Mouse (Mus musculus): Measurements from ENCODE around the gene Kcnj12. TPM values are rescaled to one million over a fixed set of nuclear protein-coding genes. Genes with fewer than 3 reads are reported as not detected.

Kcnj12 gene
- polyA plus RNA-seq, 1 experiment from 2014 or later = 0.61 TPM

- TF ChIP-seq CTCF (IDR thresholded peaks at IDR 0.05) (peak; percentile 58), EP300 (IDR thresholded peaks at IDR 0.05) (no peak)
- Histone ChIP-seq H3K9me3 (ENCODE audit: low read length) (no peaks in the 10 kb centered on the region), H3K27ac (ENCODE audit: low read length) (no peak overlapping the region), H3K9ac (replicated peaks; ENCODE audit: low read depth) (no peak overlapping the region), H3K4me3 (ENCODE audit: low read depth, low read length) (no peak overlapping the region), H3K27me3 (replicated peaks; ENCODE audit: insufficient read depth, low read length) (no peaks in the 10 kb centered on the region), H3K4me2 (replicated peaks; ENCODE audit: low read depth, low read length) (peak overlapping the region; percentile 17; the same call in 1 of the 2 replicates), H3K4me1 (ENCODE audit: insufficient read depth, low read depth, low read length) (peaks cover 9% of the 10 kb centered on the region), H3K36me3 (ENCODE audit: insufficient read depth, low read length) (no peaks in the 10 kb centered on the region)
- 63% methylated on average over 12 of the region's 12 CpGs for WGBS
- peak; percentile 32 for ATAC-seq
- peak; percentile 10 for DNase-seq (ENCODE audit: low spot score)
These were observed 21.0 kb downstream of the Kcnj12 start for GRCm38 (mm10) chr11:61043055-61043992.

- no peaks in the 10 kb centered on the region for H3K36me3 ChIP-seq (ENCODE audit: insufficient read depth, low read length)
- H3K4me2 ChIP-seq (replicated peaks; ENCODE audit: low read depth, low read length) = no peak overlapping the region
- DNase-seq (ENCODE audit: low spot score) (no peak), ATAC-seq (no peak)
- no peaks in the 10 kb centered on the region for H3K27me3 ChIP-seq (replicated peaks; ENCODE audit: insufficient read depth, low read length)
- WGBS = 77% methylated on average over 5 of the region's 5 CpGs
- H3K4me1 ChIP-seq (ENCODE audit: insufficient read depth, low read depth, low read length) = peaks cover 9% of the 10 kb centered on the region
- TF ChIP-seq EP300 (IDR thresholded peaks at IDR 0.05) (no peak), CTCF (IDR thresholded peaks at IDR 0.05) (no peak)
- H3K27ac ChIP-seq (ENCODE audit: low read length) = no peak overlapping the region
- H3K9ac ChIP-seq (replicated peaks; ENCODE audit: low read depth) = no peak overlapping the region
- H3K9me3 ChIP-seq (ENCODE audit: low read length) = no peaks in the 10 kb centered on the region
- no peak overlapping the region for H3K4me3 ChIP-seq (ENCODE audit: low read depth, low read length)
These were observed 22.4 kb downstream of the Kcnj12 start for GRCm38 (mm10) chr11:61044741-61045140.

GRCm38 (mm10) chr11:61047441-61047840 lies 25.1 kb downstream of the Kcnj12 start:
- DNase-seq (ENCODE audit: low spot score) = no peak
- Histone ChIP-seq H3K9ac (replicated peaks; ENCODE audit: low read depth) (no peak overlapping the region), H3K4me3 (ENCODE audit: low read depth, low read length) (no peak overlapping the region), H3K27me3 (replicated peaks; ENCODE audit: insufficient read depth, low read length) (no peaks in the 10 kb centered on the region), H3K4me1 (ENCODE audit: insufficient read depth, low read depth, low read length) (peaks cover 8% of the 10 kb centered on the region), H3K9me3 (ENCODE audit: low read length) (no peaks in the 10 kb centered on the region), H3K36me3 (ENCODE audit: insufficient read depth, low read length) (no peaks in the 10 kb centered on the region), H3K4me2 (replicated peaks; ENCODE audit: low read depth, low read length) (no peak overlapping the region), H3K27ac (ENCODE audit: low read length) (no peak overlapping the region)
- WGBS = 65% methylated on average over 5 of the region's 5 CpGs
- no peak for ATAC-seq
- TF ChIP-seq CTCF (IDR thresholded peaks at IDR 0.05) = no peak
- TF ChIP-seq EP300 (IDR thresholded peaks at IDR 0.05) = no peak

DNA sequence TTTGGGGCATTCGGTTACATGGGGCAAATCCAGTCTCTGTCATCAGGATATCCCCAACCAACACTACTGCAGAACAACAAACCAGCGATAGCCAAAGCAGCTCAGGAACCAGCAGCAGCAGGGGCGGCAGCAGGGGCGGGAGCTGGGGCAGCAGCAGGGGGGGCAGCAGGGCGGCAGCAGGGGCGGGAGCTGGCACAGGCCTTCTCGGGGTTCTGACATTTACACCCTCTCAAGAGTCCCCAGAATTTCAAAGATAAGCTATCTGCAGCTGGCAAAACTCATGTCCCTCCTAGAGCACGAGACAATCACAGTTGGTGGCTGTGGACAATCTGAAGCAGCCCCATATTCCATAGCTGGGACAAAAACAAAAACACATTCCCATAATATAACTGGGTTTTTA lies 28.8 kb downstream of the Kcnj12 start:
- ATAC-seq = no peak

DNA sequence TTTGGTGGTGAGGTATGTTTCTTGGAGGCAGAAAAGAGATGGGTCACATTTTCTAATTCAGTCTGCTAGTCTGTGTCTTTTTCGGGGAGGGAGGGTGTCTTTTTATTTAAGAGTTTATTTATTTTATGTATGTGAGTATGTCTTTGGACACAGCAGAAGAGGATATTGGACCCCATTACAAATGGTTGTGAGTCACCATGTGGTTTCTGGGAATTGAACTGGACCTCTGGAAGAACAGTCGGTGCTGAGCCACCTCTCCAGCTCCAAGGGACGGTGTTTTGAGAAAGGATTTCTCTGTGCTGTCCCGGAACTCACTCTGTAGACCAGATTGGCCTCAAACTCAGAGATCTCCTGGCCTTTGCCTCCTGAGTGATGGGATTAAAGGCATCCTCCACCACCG lies 34.5 kb downstream of the Kcnj12 start:
- H3K9ac ChIP-seq (replicated peaks; ENCODE audit: low read depth) = no peak overlapping the region
- H3K36me3 ChIP-seq (ENCODE audit: insufficient read depth, low read length) = no peaks in the 10 kb centered on the region
- DNase-seq (ENCODE audit: low spot score) (peak; percentile 9), ATAC-seq (peak; percentile 52)
- no peak overlapping the region for H3K27ac ChIP-seq (ENCODE audit: low read length)
- no peak overlapping the region for H3K4me3 ChIP-seq (ENCODE audit: low read depth, low read length)
- no peak overlapping the region for H3K4me2 ChIP-seq (replicated peaks; ENCODE audit: low read depth, low read length)
- WGBS = 51% methylated on average over 5 of the region's 5 CpGs
- H3K9me3 ChIP-seq (ENCODE audit: low read length) = no peaks in the 10 kb centered on the region
- TF ChIP-seq EP300 (IDR thresholded peaks at IDR 0.05) = no peak
- no peak for TF ChIP-seq CTCF (IDR thresholded peaks at IDR 0.05)
- no peaks in the 10 kb centered on the region for H3K4me1 ChIP-seq (ENCODE audit: insufficient read depth, low read depth, low read length)
- H3K27me3 ChIP-seq (replicated peaks; ENCODE audit: insufficient read depth, low read length) = no peaks in the 10 kb centered on the region

More for the DNA sequence above, 28.8 kb downstream of the Kcnj12 start:
- no peaks in the 10 kb centered on the region for H3K27me3 ChIP-seq (replicated peaks; ENCODE audit: insufficient read depth, low read length)
- no peaks in the 10 kb centered on the region for H3K36me3 ChIP-seq (ENCODE audit: insufficient read depth, low read length)
- TF ChIP-seq CTCF (IDR thresholded peaks at IDR 0.05) (no peak), EP300 (IDR thresholded peaks at IDR 0.05) (no peak)
- H3K4me2 ChIP-seq (replicated peaks; ENCODE audit: low read depth, low read length) = no peak overlapping the region
- H3K4me3 ChIP-seq (ENCODE audit: low read depth, low read length) = no peak overlapping the region
- 25% methylated on average over 8 of the region's 8 CpGs for WGBS
- H3K9ac ChIP-seq (replicated peaks; ENCODE audit: low read depth) = no peak overlapping the region
- DNase-seq (ENCODE audit: low spot score) = no peak
- no peaks in the 10 kb centered on the region for H3K4me1 ChIP-seq (ENCODE audit: insufficient read depth, low read depth, low read length)
- no peaks in the 10 kb centered on the region for H3K9me3 ChIP-seq (ENCODE audit: low read length)
- no peak overlapping the region for H3K27ac ChIP-seq (ENCODE audit: low read length)

GRCm38 (mm10) chr11:61059691-61060457 lies 37.5 kb downstream of the Kcnj12 start:
- DNase-seq (ENCODE audit: low spot score) = no peak
- Histone ChIP-seq H3K27me3 (replicated peaks; ENCODE audit: insufficient read depth, low read length) (no peaks in the 10 kb centered on the region), H3K4me1 (ENCODE audit: insufficient read depth, low read depth, low read length) (no peaks in the 10 kb centered on the region), H3K27ac (ENCODE audit: low read length) (no peak overlapping the region), H3K4me3 (ENCODE audit: low read depth, low read length) (no peak overlapping the region), H3K9me3 (ENCODE audit: low read length) (no peaks in the 10 kb centered on the region), H3K36me3 (ENCODE audit: insufficient read depth, low read length) (no peaks in the 10 kb centered on the region), H3K4me2 (replicated peaks; ENCODE audit: low read depth, low read length) (no peak overlapping the region), H3K9ac (replicated peaks; ENCODE audit: low read depth) (no peak overlapping the region)
- no peak for ATAC-seq
- 54% methylated on average over 10 of the region's 10 CpGs for WGBS
- TF ChIP-seq EP300 (IDR thresholded peaks at IDR 0.05) (no peak), CTCF (IDR thresholded peaks at IDR 0.05) (no peak)
